Mouse (Mus musculus) thymus, postnatal 14 days (tissue): ENCODE results near the gene Ubxn6.

Experiments
- DNase-seq: peaks from one replicate; pipeline ENCODE4 v3.0.0; 2021

Gene Ubxn6

GRCm38 (mm10) chr17:56022131-56022988, 52.5 kb downstream of the Ubxn6 start:
- peak; percentile 44 for DNase-seq

DNA sequence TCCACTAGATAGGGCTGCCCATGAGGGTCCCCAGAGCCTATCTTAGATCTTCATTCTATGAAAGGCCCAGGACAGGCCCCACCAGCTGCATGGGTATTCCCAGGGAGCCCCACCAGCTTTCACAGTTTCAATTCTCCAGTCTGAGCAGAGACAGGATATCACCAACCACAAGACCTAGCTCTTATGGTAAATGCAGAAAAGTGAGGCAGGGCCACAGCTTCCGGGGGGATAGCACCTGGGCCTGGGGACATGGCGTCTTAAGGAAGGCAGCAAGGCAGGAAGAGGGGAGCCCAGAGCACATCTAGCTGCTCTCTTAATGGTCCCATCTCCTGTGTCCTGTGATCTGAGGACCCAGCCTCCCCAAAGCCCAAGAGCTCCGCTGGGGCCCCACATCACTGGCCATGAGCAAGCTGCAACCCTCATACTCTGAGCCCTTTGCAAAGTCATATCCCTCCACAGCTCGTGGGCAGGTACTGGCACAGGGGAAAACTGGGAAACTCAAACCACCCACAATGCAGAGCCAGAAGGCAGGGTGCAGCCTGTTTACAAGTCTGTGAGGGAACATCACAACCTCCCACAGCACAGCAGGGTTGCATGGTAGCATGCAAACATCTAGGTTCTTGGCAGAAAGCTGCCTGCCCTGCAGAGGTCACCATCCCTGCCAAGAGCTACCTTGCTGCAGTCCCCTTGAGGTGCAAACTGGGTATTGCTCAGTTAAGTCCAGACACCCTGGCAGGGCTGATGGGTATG, 53.5 kb downstream of the Ubxn6 start:
- peak; percentile 87 for DNase-seq

DNA sequence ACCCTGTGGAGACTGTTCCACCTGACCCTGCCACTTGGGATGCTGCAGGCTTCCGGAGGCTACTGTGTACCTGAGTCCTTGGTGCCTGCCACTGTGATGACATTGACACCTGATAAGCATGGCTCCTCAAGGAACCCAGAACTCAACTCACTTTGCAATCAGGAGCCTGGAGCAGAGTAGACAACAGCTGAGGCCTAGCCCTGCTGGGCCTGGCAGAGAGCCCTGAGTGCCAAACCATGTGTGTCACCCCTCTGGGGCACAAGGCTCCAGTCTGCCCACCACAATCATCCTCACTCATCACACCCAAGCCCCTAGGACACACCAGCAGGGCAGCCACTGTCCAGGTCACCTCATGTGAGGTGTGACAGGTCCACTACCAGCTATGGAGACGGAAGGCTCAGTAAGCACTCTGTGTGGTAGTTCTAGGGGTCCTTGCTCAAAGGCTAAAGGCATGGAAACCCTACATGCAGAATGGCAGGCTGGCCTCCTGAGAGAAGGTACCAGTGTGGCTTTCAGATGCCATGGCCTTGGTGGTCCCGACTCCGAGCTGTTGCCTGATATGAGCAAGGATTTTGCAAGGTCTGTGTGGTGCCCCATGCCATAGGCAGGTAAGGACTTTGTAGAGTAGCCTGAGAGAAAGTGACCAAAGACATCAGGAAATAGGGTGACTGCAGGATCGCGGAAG, 54.3 kb downstream of the Ubxn6 start:
- DNase-seq = no peak

- peak; percentile 86 for DNase-seq
Observed at GRCm38 (mm10) chr17:56018347-56019131, 56.3 kb downstream of the Ubxn6 start.

GRCm38 (mm10) chr17:56017848-56018247, 57.0 kb downstream of the Ubxn6 start:
- DNase-seq = no peak
